Mouse (Mus musculus) stomach, postnatal 0 days (tissue): ENCODE measurements around the gene Gm1673. TPM values are rescaled to one million over a fixed set of nuclear protein-coding genes. Genes with fewer than 3 reads are reported as not detected.

Source experiments
- ATAC-seq: fragments of 200-750 bp; cut with Nextera tagmentation; 2 replicates; pipeline ENCODE4 v1.8.0; 2017; ENCODE audit not compliant: low FRiP score, low TSS enrichment
- DNase-seq: peaks from one replicate; pipeline ENCODE4 v3.0.0-alpha.2; 2016; ENCODE audit warnings: low spot score
- H3K27ac ChIP-seq: fragments of 300-500 bp; sonication (generic); replicated peaks from 2 replicates; pipeline ENCODE4 v1.5.1; 2014; ENCODE audit warnings: mild to moderate bottlenecking, control low read depth
- H3K27me3 ChIP-seq: fragments of 300-500 bp; sonication (generic); 2 replicates; pipeline ENCODE4 v1.6.1; 2014; ENCODE audit warnings: low read length; ENCODE audit not compliant: control insufficient read depth, insufficient read depth
- H3K36me3 ChIP-seq: fragments of 300-500 bp; sonication (generic); 2 replicates; pipeline ENCODE4 v1.6.1; 2014; ENCODE audit warnings: low read length, mixed read lengths; ENCODE audit not compliant: control insufficient read depth, insufficient read depth
- H3K4me1 ChIP-seq: fragments of 300-500 bp; sonication (generic); replicated peaks from 2 replicates; pipeline ENCODE4 v1.6.1; 2014; ENCODE audit warnings: antibody characterized with exemption; ENCODE audit not compliant: control insufficient read depth, insufficient read depth
- H3K4me2 ChIP-seq: fragments of 300-500 bp; sonication (generic); replicated peaks from 2 replicates; pipeline ENCODE4 v1.6.1; 2014; ENCODE audit warnings: low read depth, mild to moderate bottlenecking, control low read depth, moderate library complexity
- H3K4me3 ChIP-seq: fragments of 300-500 bp; sonication (generic); 2 replicates; pipeline ENCODE4 v1.5.1; 2014; ENCODE audit warnings: low read depth, low read length, control low read depth
- H3K9ac ChIP-seq: fragments of 300-500 bp; sonication (generic); 2 replicates; pipeline ENCODE4 v1.6.1; 2014; ENCODE audit warnings: mild to moderate bottlenecking, low read length, control low read depth, mixed read lengths
- H3K9me3 ChIP-seq: fragments of 300-500 bp; sonication (generic); 2 replicates; pipeline ENCODE4 v1.6.1; 2016; ENCODE audit warnings: low read length; ENCODE audit not compliant: control insufficient read depth
- CTCF ChIP-seq: IDR thresholded peaks from 2 replicates; pipeline ENCODE4 v1.5.1; 2016; ENCODE audit warnings: antibody characterized with exemption, low read depth, mild to moderate bottlenecking, moderate library complexity
- EP300 ChIP-seq: optimal IDR thresholded peaks from 2 replicates; pipeline ENCODE3; 2016; ENCODE audit warnings: antibody characterized with exemption
- WGBS: fragments of 180-500 bp; shearing (Covaris S2); extraction: QIAGEN DNeasy Blood & Tissue Kit; methylation state at CpG from one replicate; pipeline ENCODE4 v1.1.7; 2014; 5-methylcytosine and 5-hydroxymethylcytosine counted together
- polyA plus RNA-seq: library from polyadenylated mRNA; unstranded; fragments of >200 nt; fragmentation: Nextera tagmentation; extraction: Ambion mirVana; gene quantifications from 2 replicates; pipeline ENCODE4 v1.2.1, GENCODE M21; 2015

Gm1673 gene
- polyA plus RNA-seq, 1 experiment from 2014 or later: 27.7 TPM

DNA sequence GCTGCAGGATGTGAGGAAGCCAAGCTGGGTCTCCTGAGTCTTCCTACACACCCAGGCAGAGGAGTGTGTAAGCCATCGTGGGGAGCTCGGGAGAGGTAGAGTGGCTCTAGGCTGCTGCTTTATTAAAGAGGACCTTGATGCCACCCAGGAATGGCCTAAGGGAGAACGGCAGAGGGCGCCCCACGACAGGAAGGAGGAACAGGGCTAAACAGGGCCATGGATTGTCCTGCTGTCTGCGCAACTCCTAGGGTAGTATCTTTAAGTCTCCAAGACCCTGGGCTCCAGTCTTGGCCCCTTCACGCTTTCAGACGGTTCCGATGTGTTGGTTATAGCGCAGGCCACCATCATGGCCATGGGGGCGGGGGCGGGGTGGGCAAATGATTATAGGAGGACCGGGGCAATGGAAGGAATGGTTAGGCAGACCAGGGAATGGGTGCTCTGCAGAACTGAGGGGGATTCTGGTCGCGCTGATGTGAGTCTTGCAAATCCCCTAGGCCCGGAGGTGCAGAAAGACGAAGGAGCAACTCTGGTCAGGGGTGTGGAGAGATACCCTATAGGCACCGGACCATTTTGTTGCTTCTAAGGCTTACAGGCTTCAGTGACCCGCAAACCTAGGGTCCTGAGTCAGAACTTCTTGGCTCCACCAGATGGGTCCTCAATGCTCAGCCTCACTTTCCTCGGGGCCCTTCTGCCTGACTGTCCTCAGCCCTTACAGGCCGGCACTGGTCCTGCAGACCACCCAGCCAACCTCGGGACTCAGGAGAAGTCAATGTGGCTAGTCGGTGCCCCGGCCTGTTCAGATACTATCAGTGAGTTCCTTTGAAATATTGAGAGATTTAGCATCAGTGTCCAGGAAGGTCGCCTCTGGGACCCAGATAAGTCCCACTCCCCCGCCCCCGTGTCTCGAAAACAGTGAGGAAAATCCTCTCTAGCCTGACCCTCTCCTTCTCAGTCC, 11.7 kb downstream of the Gm1673 start:
- Histone ChIP-seq H3K4me1 (no peaks in the 10 kb centered on the region; the same call in 1 of the 2 replicates), H3K9me3 (no peaks in the 10 kb centered on the region), H3K4me2 (peak overlapping the region; percentile 89; the same call in 1 of the 2 replicates), H3K9ac (no peak overlapping the region), H3K27me3 (peaks cover 16% of the 10 kb centered on the region), H3K27ac (no peak overlapping the region), H3K4me3 (no peak overlapping the region), H3K36me3 (no peaks in the 10 kb centered on the region)
- TF ChIP-seq EP300: no peak
- TF ChIP-seq CTCF: peak; percentile 69
- ATAC-seq (peak; percentile 41; the same call in 1 of the 2 replicates), DNase-seq (peak; percentile 46)
- 40% methylated on average over 28 of the region's 28 CpGs for WGBS

DNA sequence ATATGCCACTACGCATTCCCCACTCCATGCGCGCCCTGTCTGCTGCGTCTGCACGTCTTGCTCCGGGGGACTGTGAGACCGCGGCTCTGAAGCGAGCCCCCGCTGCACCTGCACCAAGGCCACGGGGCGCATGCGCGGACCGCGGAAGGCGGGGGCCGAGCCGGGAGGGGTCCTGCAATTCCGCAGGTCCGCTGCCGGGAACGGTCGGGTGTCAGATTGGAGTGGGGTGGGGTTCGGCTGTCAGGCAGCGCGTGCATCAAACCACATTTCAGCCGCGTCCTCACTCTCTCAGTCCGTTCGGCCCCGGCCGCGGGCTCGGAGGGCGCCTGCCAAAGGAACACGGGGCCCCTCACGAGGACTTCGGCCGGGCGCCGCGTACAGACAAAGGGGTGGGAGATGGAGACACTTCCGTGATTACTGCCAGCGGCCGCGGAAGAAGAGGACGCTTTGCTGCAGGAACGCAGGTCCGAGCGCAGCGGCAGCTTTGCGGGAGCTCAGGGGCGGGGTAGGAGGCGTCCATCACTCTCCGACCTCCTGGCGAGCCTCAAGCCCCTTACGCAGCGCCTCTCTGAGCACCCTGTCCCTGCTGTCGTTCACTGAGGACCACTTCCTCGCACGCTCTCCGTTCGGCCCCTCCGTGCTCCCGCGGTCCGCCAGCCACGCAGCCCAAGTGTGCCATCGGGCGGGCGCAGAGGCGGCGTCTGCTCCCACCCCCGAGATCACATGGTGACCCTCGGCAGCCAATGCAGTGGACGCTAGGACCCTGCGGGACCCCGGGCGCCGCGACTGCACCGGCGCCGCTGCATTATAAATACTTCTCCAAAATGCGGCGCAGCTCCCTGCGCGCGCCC, 12.8 kb downstream of the Gm1673 start, which contains the start of gene Nat8l:
Gene Nat8l (plus strand): TSS at position 142 of the 851 bp plus-strand sequence.
- H3K4me3 ChIP-seq: peak within 1 kb of the TSS; percentile 54
- TF ChIP-seq EP300 (no peak), CTCF (no peak)
- no peaks in the 10 kb centered on the region for H3K36me3 ChIP-seq
- H3K9me3 ChIP-seq: no peaks in the 10 kb centered on the region
- H3K4me2 ChIP-seq: peak within 1 kb of the TSS; percentile 89
- DNase-seq: peak; percentile 29
- peak; percentile 41 for ATAC-seq
- no peaks in the 10 kb centered on the region; the same call in 1 of the 2 replicates for H3K4me1 ChIP-seq
- H3K27ac ChIP-seq: no peak within 1 kb of the TSS
- 0 out of 2 replicates have a peak within 1 kb of the TSS, but pooled peaks have one; percentile 27 for H3K9ac ChIP-seq
- peaks cover 16% of the 10 kb centered on the region for H3K27me3 ChIP-seq
- WGBS: under 1% methylated on average over 73 of the region's 90 CpGs

DNA sequence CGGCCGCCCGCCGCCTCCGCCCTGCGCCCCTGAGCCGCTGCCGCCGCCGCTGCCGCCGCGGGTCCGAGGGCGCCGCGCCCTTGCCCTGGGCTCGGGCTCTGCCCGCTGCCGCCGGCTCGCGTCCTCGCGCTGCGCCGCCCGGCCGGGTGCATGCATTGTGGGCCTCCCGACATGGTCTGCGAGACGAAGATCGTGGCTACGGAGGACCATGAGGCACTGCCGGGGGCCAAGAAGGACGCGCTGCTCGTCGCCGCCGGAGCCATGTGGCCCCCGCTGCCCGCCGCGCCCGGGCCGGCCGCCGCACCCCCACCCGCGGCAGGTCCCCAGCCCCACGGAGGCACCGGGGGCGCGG, 13.4 kb downstream of the Gm1673 start:
- TF ChIP-seq CTCF (no peak), EP300 (no peak)
- peaks cover 16% of the 10 kb centered on the region for H3K27me3 ChIP-seq
- 1% methylated on average over 34 of the region's 55 CpGs for WGBS

DNA sequence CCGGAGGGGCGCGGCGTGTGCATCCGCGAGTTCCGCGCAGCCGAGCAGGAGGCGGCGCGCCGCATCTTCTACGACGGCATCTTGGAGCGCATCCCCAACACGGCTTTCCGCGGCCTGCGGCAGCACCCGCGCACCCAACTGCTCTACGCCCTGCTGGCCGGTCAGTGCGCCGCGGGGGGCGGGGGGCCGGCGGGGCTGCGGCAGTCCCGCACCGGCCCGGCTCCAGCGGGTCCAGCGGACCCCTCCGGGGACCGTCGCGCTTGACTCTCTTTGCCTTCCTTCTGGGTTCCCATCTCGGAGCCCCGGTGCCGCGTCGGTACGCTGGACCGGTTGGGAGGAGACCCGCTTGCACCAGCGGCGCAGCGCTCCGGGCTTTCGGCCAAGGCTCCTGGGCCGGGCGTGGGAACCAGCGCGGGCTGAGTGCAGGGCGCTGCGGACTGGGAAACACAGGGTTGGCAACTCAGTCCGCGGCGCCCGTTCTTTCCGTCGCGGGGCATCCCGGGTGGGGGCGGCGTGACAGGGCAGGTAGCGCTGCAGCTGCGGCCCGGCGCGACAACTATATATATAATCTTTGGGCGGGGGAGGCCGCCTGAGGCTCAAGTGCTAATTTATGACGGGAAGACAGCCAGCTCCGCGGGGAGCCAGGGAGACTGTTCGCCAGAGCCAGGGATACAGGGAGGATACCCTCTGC, 14.0 kb downstream of the Gm1673 start:
- no peak overlapping the region for H3K9ac ChIP-seq
- WGBS: under 1% methylated on average over 72 of the region's 80 CpGs

More for the DNA sequence above, 13.4 kb downstream of the Gm1673 start:
- Histone ChIP-seq H3K4me2 (peak overlapping the region; percentile 89), H3K9me3 (no peaks in the 10 kb centered on the region), H3K36me3 (no peaks in the 10 kb centered on the region), H3K27ac (no peak overlapping the region), H3K4me1 (no peaks in the 10 kb centered on the region; the same call in 1 of the 2 replicates), H3K9ac (no peak overlapping the region), H3K4me3 (peak overlapping the region; percentile 54)
- DNase-seq (no peak), ATAC-seq (peak; percentile 13; the same call in 1 of the 2 replicates)

DNA sequence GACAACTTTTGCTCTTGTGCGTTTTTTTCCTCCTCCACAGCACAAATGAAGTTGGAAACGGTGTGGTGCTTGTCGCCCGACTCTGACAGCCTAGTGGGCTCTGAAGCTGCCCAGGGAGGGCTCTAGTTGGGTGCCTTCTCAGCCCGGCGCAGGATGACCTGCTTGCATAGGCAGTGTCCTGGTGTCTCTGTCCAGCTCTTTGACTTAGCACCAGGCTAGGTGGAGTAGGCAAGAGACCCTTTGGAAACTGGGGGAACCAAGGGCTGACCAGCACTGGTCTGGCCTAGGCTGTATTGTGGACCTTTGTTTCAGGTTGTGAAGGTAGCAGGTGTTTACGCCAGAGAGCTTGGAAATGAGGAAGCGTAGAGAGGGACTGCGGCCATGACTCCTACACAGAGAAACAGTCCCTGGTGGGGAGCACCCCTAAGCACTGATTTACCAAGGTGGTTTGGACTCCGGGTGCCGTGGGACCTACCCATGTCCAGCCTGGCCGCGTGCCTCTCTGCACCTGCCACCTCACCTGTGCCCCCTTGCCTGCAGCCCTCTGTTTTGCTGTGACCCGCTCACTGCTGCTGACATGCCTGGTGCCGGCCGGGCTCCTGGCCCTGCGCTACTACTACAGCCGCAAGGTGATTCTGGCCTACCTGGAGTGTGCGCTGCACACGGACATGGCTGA, 14.7 kb downstream of the Gm1673 start:
- H3K27ac ChIP-seq: no peak overlapping the region
- H3K9ac ChIP-seq: no peak overlapping the region
- no peaks in the 10 kb centered on the region for H3K9me3 ChIP-seq
- no peak overlapping the region for H3K4me3 ChIP-seq
- no peak overlapping the region for H3K4me2 ChIP-seq
- no peaks in the 10 kb centered on the region for H3K36me3 ChIP-seq
- no peak for DNase-seq
- H3K27me3 ChIP-seq: peaks cover 16% of the 10 kb centered on the region
- ATAC-seq: no peak
- H3K4me1 ChIP-seq: no peaks in the 10 kb centered on the region; the same call in 1 of the 2 replicates
- WGBS: 70% methylated on average over 20 of the region's 20 CpGs
- TF ChIP-seq EP300 (no peak), CTCF (no peak)

More for the DNA sequence above, 14.0 kb downstream of the Gm1673 start:
- Histone ChIP-seq H3K4me2 (peak overlapping the region; percentile 89), H3K4me1 (no peaks in the 10 kb centered on the region; the same call in 1 of the 2 replicates), H3K9me3 (no peaks in the 10 kb centered on the region), H3K4me3 (peak overlapping the region; percentile 54), H3K27ac (no peak overlapping the region), H3K27me3 (peaks cover 16% of the 10 kb centered on the region), H3K36me3 (no peaks in the 10 kb centered on the region)
- no peak for TF ChIP-seq EP300
- no peak for TF ChIP-seq CTCF
- no peak for ATAC-seq
- peak; percentile 52 for DNase-seq
